Mouse (Mus musculus) urinary bladder, postnatal 10 days (tissue): Measurements from ENCODE around the gene Ttc7.

Source experiments
- DNase-seq: peaks from one replicate; pipeline ENCODE4 v3.0.0; 2022; ENCODE audit warnings: low spot score

The Ttc7 gene

GRCm38 (mm10) chr17:87314530-87314946 is 31.9 kb downstream of the Ttc7 start:
- no peak for DNase-seq

DNA sequence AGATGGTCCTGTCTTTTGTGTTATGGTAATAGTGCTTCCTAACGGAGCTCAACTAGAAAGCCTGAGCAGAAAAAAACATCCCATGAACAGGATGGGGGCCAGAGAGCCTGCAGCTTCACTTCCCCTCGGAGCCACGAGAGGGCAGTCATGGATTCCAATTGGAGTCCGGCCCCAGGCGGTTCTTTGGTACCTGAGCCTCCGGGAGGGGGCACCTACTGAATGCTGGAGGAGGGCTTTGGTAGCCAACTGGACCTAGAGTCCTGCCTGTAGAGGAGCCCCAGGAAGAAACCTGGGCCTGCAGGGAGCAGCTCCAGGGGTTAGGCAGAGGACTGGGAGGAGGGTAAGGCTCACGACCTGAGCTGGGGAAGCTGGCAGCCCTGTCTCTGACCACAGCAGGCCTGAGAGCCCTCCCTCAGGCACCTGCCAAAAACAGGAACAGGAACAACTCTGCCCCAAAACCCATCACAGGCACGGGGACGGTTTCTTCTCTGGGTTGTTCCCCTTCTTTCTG is 32.4 kb downstream of the Ttc7 start:
- peak; percentile 87 for DNase-seq

- DNase-seq = no peak
Observed at GRCm38 (mm10) chr17:87315891-87316763, 33.4 kb downstream of the Ttc7 start.

- no peak for DNase-seq
Observed at GRCm38 (mm10) chr17:87317271-87317670, 34.6 kb downstream of the Ttc7 start.

DNA sequence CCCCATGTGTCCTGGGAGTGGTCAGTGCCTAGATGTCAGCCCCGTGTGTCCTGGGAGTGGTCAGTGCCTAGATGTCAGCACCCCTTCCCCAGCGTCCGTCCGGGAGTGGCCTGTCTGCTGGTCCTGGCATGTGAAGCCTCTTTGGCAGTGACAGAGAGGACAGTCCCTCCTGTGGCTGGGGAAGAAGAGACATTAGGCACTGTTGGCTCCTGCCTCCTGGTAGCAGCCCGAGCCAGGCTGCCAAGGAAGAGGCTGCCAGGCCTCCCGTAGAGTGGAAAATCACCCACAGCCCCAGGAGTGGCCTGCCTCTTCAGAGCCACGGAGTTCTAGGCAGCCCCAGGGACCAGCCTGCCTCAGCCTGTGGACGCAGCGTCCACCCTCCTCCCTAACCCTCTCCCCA is 35.3 kb downstream of the Ttc7 start:
- no peak for DNase-seq

DNA sequence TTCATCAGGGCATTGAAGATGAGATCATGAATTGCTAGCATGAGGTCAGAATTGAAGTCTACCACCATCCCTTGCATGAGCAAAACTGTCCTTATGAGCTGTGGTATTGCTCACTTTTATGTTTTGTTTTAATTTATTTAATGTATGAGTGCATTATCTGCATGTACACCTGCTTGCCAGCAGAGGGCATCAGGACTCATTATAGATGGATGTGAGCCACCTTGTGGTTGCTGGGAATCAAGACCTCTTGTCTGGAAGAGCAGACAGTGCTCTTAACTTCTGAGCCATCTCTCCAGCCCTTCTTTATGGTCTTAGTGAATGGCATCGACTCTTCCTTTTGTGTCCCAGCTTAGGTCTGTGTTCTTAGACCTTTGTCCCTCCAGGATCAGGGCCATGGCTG is 39.0 kb downstream of the Ttc7 start:
- DNase-seq = no peak

GRCm38 (mm10) chr17:87323215-87323614 is 40.5 kb downstream of the Ttc7 start:
- DNase-seq = no peak

DNA sequence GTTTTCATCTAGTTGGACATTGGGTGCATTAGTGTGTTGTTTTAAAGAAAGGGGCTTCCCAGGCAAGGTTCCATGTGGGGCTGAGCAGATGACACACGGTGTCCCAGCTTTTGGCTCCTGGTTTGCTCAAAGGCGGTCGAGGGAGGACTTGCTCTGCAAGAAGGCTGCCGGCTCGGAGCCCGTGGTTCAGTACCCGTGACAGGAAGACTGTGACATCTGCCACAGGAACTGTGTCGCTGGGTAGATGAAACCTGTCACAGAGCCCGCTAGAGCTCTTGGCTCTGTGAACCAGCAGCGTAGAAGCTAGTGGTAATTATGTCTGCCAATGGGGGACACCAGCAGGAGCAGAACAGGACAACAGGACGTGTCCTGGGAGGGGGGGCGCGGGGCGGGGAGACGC is 42.8 kb downstream of the Ttc7 start:
- no peak for DNase-seq

DNA sequence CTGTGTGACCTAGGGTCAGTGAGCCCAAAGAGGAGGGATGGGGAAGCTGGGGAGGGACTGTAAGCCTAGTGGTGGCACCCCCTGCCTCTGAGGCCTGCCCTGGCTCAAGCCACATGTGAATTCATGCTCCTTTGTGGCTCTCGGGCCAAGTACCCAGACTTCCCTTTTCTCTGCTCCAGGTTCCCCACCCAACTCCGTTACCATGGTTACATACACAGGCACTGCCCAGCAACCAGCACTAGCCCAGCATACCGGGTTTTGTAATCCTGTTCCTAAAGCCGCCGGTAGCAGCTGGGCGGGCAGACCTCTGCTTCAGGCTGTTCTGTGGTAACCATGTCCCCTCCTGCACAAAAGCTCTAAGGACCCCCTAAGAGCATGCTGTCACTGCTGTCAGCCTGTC is 44.3 kb downstream of the Ttc7 start:
- no peak for DNase-seq

- DNase-seq = no peak
Observed at GRCm38 (mm10) chr17:87327645-87328044, 45.0 kb downstream of the Ttc7 start.

DNA sequence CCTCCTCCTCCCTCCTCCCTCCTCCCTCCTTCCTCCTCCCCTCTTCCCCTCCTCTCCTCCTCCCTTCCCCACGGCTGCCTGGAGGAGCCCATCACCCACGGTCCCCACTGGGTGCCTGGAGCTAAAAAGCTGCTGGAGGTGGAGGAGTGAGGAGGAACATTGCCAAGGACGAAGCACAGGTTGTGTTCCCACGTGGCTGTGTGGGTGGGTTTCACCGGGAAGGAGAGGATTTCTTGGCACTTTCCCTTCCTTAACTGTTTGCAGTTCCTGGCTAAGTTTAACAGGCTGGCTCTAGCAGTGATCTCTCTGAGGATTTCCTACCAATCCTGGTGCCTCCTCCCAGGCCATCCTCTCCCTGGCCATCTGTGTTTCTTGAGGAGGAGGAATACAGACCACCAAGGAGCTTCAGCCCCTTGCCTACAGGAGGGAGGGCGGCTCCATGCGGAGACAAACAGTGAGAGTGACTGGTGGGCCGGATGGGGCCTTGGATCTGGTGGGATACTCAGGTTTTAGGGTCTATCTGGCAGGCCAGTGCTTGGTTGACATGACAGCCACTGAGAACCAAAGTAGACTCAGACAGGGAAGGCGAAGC is 45.6 kb downstream of the Ttc7 start:
- no peak for DNase-seq

GRCm38 (mm10) chr17:87329144-87329700 is 46.5 kb downstream of the Ttc7 start:
- no peak for DNase-seq

DNA sequence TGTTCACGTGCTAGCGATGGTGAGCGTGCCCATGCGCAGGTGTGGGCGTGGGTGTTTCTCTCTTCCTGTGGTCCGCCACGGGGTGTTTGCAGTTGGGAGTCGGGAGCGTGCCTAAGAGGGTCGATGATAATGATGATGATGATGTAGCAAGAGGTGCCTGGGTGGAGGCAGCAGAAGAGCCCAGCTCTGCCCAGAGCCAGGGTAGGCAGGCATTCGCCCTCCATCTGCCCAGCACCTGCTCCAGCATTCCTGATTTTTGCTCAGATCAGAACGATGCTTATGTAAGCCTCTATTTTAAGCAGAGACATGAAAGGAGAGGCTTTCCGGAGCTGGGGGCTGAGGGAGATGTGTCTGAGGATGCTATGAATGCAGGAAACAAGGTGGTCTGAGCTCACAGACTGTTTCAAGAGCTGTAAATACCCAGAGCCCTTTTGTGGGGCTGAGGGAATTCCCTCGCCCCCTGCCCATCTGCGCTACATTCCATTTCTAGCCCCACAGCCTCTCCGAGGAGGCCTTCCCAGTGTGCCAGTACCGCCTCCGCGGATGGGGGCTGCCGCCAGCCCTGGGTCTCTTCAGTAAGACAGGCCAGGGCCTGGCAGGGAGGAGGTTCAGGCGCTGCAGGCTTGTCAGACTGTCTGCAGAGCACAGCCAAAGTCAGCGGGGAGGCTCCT is 47.7 kb downstream of the Ttc7 start:
- DNase-seq = no peak

GRCm38 (mm10) chr17:87330921-87331291 is 48.2 kb downstream of the Ttc7 start:
- no peak for DNase-seq

GRCm38 (mm10) chr17:87331336-87332141 is 48.9 kb downstream of the Ttc7 start:
- no peak for DNase-seq

DNA sequence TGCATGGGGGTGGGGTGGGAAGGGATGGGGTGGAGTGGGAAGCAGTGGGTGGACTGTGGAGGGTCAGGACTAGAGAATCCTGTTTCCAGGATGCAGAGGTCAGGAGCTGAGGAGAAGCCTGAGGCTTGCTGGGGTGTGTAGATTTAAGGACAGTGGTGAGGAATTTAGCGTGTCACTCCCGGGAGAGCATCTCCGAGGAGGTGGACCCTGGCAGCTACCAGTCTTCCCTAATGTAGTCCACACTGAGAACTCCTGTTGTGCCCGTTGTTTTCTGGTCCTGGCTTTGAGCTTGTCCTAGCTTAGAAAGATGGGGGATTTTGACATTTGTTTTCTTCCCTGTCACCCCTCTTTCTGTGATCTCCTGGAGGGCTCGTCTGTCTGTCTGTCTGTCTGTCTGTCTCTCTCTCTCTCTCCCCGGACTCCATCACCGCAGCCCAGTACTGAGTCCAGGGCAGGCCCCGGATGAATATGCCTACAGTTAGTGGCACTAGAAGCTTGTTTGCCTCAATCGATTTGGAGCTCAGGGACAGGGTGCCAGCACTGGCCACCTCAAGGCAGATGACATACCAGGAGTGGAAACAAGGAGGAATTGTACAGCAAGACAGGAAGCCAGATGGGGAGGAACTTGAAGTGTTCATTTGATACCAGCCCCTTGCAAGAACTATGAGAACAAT is 49.6 kb downstream of the Ttc7 start:
- no peak for DNase-seq

DNA sequence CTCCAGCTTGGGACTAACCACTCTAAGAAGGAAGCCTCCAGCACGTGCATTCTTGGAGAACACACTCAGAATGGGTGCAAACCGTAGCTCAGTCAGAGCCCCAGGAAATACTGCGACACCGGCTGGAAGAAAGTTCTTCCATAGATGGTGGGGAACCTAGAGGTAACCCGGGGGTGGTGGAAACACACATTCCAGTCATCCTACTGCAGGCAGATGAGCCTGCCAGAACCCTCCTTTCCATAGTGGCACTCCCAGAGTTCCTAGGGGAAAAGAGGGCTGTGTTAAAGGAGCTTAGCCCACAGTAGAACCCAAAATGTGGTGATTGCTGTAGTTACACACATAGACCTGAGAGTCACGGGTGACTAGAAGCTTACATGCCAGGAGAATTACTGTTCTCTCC is 50.2 kb downstream of the Ttc7 start:
- no peak for DNase-seq

GRCm38 (mm10) chr17:87334162-87334561 is 51.5 kb downstream of the Ttc7 start:
- no peak for DNase-seq

DNA sequence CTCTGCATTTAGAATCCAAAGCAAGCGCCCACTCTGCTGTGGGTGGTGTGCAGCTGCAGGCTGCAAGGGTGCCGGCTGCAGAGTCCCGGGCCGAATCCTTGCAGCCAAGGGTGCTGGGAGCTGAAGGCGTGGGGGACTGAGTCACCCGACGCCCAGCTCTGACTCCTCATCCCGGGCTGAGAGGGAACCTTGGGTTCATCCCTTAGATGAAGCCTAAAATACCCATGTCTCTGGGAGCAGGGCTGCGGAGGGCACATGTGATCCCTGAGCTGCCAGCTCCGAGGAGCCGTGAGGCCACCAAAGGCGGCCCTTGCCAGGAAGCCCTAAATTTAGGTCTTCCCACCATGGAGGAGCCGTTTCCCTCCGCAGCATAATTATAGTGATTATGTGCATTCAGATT is 52.5 kb downstream of the Ttc7 start:
- DNase-seq = no peak

DNA sequence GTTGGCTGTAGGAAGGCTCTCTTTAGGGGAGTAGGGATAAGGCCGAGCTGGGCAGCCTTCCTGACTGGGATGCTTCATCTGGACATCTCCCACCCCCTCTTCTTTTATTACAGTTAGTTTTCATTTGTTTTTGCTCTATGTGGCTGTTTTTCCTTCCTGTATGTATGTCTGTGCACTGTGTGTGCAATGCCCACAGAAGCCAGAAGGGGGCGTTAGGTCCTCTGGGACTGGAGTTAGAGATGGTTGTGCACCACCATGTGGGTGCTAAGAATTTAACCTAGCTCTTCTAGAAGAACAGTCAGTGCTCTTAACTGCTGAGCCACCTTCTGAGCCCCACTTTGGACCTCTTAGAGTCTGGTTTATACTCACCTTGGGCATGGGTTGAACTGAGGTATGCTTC is 53.0 kb downstream of the Ttc7 start:
- DNase-seq = no peak

- DNase-seq = no peak
Observed at GRCm38 (mm10) chr17:87336910-87337309, 54.2 kb downstream of the Ttc7 start.
